Mouse (Mus musculus): ENCODE measurements around the gene Fmo1. TPM values are rescaled to one million over a fixed set of nuclear protein-coding genes. Genes with fewer than 3 reads are reported as not detected.

Fmo1 gene
- polyA plus RNA-seq, 1 experiment from 2014 or later, result 62.1 TPM

GRCm38 (mm10) chr1:162888646-162889045, 22.2 kb upstream of the Fmo1 start:
- no peak overlapping the region for H3K4me3 ChIP-seq (ENCODE audit: low read depth, low read length)
- no peak overlapping the region for H3K27ac ChIP-seq (replicated peaks; ENCODE audit: low read depth, low read length)
- H3K27me3 ChIP-seq (replicated peaks; ENCODE audit: control insufficient read depth, insufficient read depth, low read length), result no peaks in the 10 kb centered on the region
- H3K4me1 ChIP-seq (ENCODE audit: control insufficient read depth, insufficient read depth, low read length), result no peaks in the 10 kb centered on the region
- peaks cover 5% of the 10 kb centered on the region; the same call in 1 of the 2 replicates for H3K9me3 ChIP-seq (ENCODE audit: control insufficient read depth, low read length)
- no peak overlapping the region for H3K9ac ChIP-seq (ENCODE audit: low read depth, low read length)
- no peak for ATAC-seq (ENCODE audit: low read depth)
- H3K36me3 ChIP-seq (ENCODE audit: control insufficient read depth, insufficient read depth, low read length), result no peaks in the 10 kb centered on the region
- H3K4me2 ChIP-seq (ENCODE audit: low read depth, low read length), result no peak overlapping the region
- 78% methylated on average over 12 of the region's 12 CpGs for whole genome bisulfite sequencing
- DNase-seq (ENCODE audit: low spot score), result no peak

DNA sequence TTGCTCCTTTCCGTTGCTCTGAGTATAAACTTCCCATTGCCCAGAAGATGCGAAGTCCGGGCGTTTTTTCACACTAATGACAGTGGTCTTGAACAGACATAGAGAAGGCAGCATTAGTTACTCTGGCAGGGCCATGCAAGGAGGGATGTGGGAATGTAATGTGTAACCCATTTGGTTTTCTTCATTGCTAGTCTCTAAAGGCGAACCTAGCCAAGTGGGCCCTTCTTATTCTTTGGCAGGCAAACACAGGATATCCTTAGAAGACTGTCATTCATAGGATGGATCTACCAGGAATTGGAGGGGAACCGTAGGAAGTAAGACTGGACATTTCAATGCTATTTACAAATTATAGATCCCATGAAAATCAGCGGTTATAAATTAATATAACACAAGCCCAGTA, 21.2 kb upstream of the Fmo1 start:
- Histone ChIP-seq H3K4me1 (ENCODE audit: control insufficient read depth, insufficient read depth, low read length) (no peaks in the 10 kb centered on the region), H3K9me3 (ENCODE audit: control insufficient read depth, low read length) (peaks cover 5% of the 10 kb centered on the region; the same call in 1 of the 2 replicates), H3K27me3 (replicated peaks; ENCODE audit: control insufficient read depth, insufficient read depth, low read length) (no peaks in the 10 kb centered on the region), H3K4me2 (ENCODE audit: low read depth, low read length) (no peak overlapping the region), H3K27ac (replicated peaks; ENCODE audit: low read depth, low read length) (no peak overlapping the region), H3K36me3 (ENCODE audit: control insufficient read depth, insufficient read depth, low read length) (no peaks in the 10 kb centered on the region), H3K4me3 (ENCODE audit: low read depth, low read length) (no peak overlapping the region), H3K9ac (ENCODE audit: low read depth, low read length) (no peak overlapping the region)
- no peak for ATAC-seq (ENCODE audit: low read depth)
- WGBS, result 93% methylated on average over 7 of the region's 7 CpGs
- DNase-seq (ENCODE audit: low spot score), result no peak

- ATAC-seq (ENCODE audit: low read depth) (no peak), DNase-seq (ENCODE audit: low spot score) (no peak)
- Histone ChIP-seq H3K4me2 (ENCODE audit: low read depth, low read length) (no peak overlapping the region), H3K27ac (replicated peaks; ENCODE audit: low read depth, low read length) (no peak overlapping the region), H3K4me3 (ENCODE audit: low read depth, low read length) (no peak overlapping the region), H3K36me3 (ENCODE audit: control insufficient read depth, insufficient read depth, low read length) (no peaks in the 10 kb centered on the region), H3K27me3 (replicated peaks; ENCODE audit: control insufficient read depth, insufficient read depth, low read length) (no peaks in the 10 kb centered on the region), H3K9me3 (ENCODE audit: control insufficient read depth, low read length) (peaks cover 5% of the 10 kb centered on the region; the same call in 1 of the 2 replicates), H3K9ac (ENCODE audit: low read depth, low read length) (no peak overlapping the region), H3K4me1 (ENCODE audit: control insufficient read depth, insufficient read depth, low read length) (no peaks in the 10 kb centered on the region)
- 87% methylated on average over 11 of the region's 11 CpGs for WGBS
These were observed 19.9 kb upstream of the Fmo1 start for GRCm38 (mm10) chr1:162886138-162886816.

- WGBS, result 66% methylated on average over 4 of the region's 4 CpGs
- no peak for ATAC-seq (ENCODE audit: low read depth)
These were observed 16.3 kb upstream of the Fmo1 start for GRCm38 (mm10) chr1:162882681-162883080.

DNA sequence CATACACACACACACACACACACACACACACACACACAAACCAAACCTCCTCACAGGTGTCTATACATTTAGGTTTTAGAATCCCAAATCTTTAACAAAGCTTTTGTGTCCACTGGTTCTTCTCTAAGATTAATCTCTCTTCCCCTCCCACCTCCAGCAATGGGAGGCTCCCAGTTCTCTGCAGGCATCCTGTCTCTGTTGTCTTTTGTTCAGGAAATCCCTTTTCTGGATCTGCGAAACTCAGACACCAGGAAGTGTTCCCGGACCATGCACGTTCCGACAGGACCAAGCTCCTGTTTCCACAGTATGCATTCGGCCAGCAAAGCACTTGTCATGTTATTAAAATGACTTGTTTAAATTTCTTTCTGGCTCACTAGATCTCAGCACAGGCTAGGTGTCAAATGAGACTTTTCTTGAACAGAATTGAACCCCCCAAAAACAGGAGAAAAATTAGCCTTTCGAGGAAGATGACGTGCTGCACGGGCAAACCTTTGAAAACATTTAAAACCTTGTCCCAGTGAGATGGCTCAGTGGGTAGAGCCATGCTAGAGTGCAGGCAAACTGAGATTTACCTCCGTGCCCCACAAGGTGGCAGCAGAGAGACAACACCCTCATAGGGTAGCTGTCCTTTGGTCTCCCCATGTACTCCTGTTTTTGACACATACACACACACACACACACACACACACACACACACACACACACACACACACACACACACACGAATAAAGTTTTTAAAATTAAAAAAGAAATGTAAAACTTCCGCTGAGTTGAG, 13.4 kb upstream of the Fmo1 start:
- Histone ChIP-seq H3K9ac (ENCODE audit: low read depth, low read length) (no peak overlapping the region), H3K27ac (replicated peaks; ENCODE audit: low read depth, low read length) (no peak overlapping the region), H3K9me3 (ENCODE audit: control insufficient read depth, low read length) (no peaks in the 10 kb centered on the region), H3K4me1 (ENCODE audit: control insufficient read depth, insufficient read depth, low read length) (0 out of 2 replicates have a peak, but pooled peaks cover 2% of the 10 kb centered on the region), H3K36me3 (ENCODE audit: control insufficient read depth, insufficient read depth, low read length) (no peaks in the 10 kb centered on the region), H3K4me3 (ENCODE audit: low read depth, low read length) (no peak overlapping the region), H3K27me3 (replicated peaks; ENCODE audit: control insufficient read depth, insufficient read depth, low read length) (no peaks in the 10 kb centered on the region), H3K4me2 (ENCODE audit: low read depth, low read length) (no peak overlapping the region)
- no peak for ATAC-seq (ENCODE audit: low read depth)
- WGBS, result 53% methylated on average over 11 of the region's 11 CpGs
- no peak for DNase-seq (ENCODE audit: low spot score)

More at GRCm38 (mm10) chr1:162882681-162883080, 16.3 kb upstream of the Fmo1 start:
- H3K36me3 ChIP-seq (ENCODE audit: control insufficient read depth, insufficient read depth, low read length), result no peaks in the 10 kb centered on the region
- H3K9ac ChIP-seq (ENCODE audit: low read depth, low read length), result no peak overlapping the region
- H3K9me3 ChIP-seq (ENCODE audit: control insufficient read depth, low read length), result no peaks in the 10 kb centered on the region
- DNase-seq (ENCODE audit: low spot score), result no peak
- no peak overlapping the region for H3K27ac ChIP-seq (replicated peaks; ENCODE audit: low read depth, low read length)
- H3K27me3 ChIP-seq (replicated peaks; ENCODE audit: control insufficient read depth, insufficient read depth, low read length), result no peaks in the 10 kb centered on the region
- no peaks in the 10 kb centered on the region for H3K4me1 ChIP-seq (ENCODE audit: control insufficient read depth, insufficient read depth, low read length)
- H3K4me3 ChIP-seq (ENCODE audit: low read depth, low read length), result no peak overlapping the region
- no peak overlapping the region for H3K4me2 ChIP-seq (ENCODE audit: low read depth, low read length)

DNA sequence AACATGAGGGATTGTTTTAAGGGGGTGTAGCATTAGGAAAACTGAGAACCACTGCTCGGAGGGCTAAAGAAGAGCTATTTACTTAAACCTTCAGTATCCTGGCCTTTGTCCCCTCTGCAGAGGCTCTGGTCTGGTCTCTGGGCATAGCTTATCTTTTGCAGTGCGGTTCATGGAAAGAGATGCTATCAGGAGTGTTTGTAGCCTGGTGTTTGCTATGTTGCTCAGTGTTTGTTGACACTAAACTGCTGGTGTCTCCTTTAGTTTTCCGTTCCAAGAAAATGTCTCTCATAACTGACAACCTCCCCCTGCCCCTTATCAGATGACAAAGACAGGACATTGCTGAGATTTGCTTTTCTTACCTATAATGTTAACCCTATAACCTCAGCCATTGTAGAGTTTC, 8.7 kb upstream of the Fmo1 start:
- H3K27ac ChIP-seq (replicated peaks; ENCODE audit: low read depth, low read length), result no peak overlapping the region
- no peaks in the 10 kb centered on the region for H3K27me3 ChIP-seq (replicated peaks; ENCODE audit: control insufficient read depth, insufficient read depth, low read length)
- no peak overlapping the region for H3K4me2 ChIP-seq (ENCODE audit: low read depth, low read length)
- no peak for DNase-seq (ENCODE audit: low spot score)
- H3K9me3 ChIP-seq (ENCODE audit: control insufficient read depth, low read length), result no peaks in the 10 kb centered on the region
- no peak for ATAC-seq (ENCODE audit: low read depth)
- 62% methylated on average over 3 of the region's 3 CpGs for WGBS
- H3K4me1 ChIP-seq (ENCODE audit: control insufficient read depth, insufficient read depth, low read length), result peaks cover 19% of the 10 kb centered on the region
- H3K9ac ChIP-seq (ENCODE audit: low read depth, low read length), result no peak overlapping the region
- H3K4me3 ChIP-seq (ENCODE audit: low read depth, low read length), result no peak overlapping the region
- no peaks in the 10 kb centered on the region for H3K36me3 ChIP-seq (ENCODE audit: control insufficient read depth, insufficient read depth, low read length)

DNA sequence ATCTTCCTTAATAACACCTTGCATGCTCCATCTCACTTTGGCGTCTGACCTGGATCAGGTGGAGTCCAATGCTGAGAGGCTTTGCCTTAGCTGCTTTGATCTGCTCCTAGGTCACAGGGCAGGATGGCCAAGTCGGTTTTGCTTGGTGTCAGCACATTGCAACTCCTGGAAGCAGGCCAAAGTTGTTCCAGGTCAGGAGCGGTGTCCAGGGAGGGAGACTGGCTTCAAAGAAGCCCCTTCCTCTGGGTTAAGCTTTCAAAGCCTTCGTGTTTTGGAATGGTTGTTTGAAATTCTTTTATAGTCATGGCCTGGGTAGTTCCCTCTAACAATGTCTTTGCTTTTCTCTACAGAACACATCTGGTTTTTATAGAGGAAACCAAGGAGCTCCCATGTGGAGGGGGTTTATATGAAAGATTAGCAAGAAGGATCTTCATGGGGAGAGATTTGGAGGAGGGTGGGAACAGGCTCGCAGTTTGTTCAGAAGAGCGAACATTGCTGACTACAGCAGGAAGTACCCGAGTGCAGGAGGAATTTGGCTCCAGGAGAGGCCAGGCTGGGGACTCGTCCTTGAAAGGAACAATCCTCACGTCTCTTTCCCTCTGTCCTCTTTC, 5.4 kb upstream of the Fmo1 start:
- Histone ChIP-seq H3K4me3 (ENCODE audit: low read depth, low read length) (no peak overlapping the region), H3K27ac (replicated peaks; ENCODE audit: low read depth, low read length) (peak overlapping the region; percentile 87), H3K9ac (ENCODE audit: low read depth, low read length) (0 out of 2 replicates have a peak overlapping the region, but pooled peaks have one; percentile 26), H3K9me3 (ENCODE audit: control insufficient read depth, low read length) (peaks cover 5% of the 10 kb centered on the region; the same call in 1 of the 2 replicates), H3K36me3 (ENCODE audit: control insufficient read depth, insufficient read depth, low read length) (no peaks in the 10 kb centered on the region), H3K27me3 (replicated peaks; ENCODE audit: control insufficient read depth, insufficient read depth, low read length) (no peaks in the 10 kb centered on the region), H3K4me2 (ENCODE audit: low read depth, low read length) (peak overlapping the region; percentile 35), H3K4me1 (ENCODE audit: control insufficient read depth, insufficient read depth, low read length) (peaks cover 19% of the 10 kb centered on the region)
- WGBS, result 16% methylated on average over 9 of the region's 9 CpGs
- DNase-seq (ENCODE audit: low spot score) (peak; percentile 92), ATAC-seq (ENCODE audit: low read depth) (peak; percentile 83)

- ATAC-seq (ENCODE audit: low read depth), result no peak
These were observed 4.6 kb upstream of the Fmo1 start for GRCm38 (mm10) chr1:162870978-162871377.

More at GRCm38 (mm10) chr1:162870978-162871377, 4.6 kb upstream of the Fmo1 start:
- DNase-seq (ENCODE audit: low spot score), result no peak
- Histone ChIP-seq H3K9ac (ENCODE audit: low read depth, low read length) (no peak overlapping the region), H3K27me3 (replicated peaks; ENCODE audit: control insufficient read depth, insufficient read depth, low read length) (no peaks in the 10 kb centered on the region), H3K36me3 (ENCODE audit: control insufficient read depth, insufficient read depth, low read length) (no peaks in the 10 kb centered on the region), H3K4me2 (ENCODE audit: low read depth, low read length) (no peak overlapping the region), H3K4me1 (ENCODE audit: control insufficient read depth, insufficient read depth, low read length) (peaks cover 19% of the 10 kb centered on the region), H3K9me3 (ENCODE audit: control insufficient read depth, low read length) (peaks cover 5% of the 10 kb centered on the region; the same call in 1 of the 2 replicates), H3K27ac (replicated peaks; ENCODE audit: low read depth, low read length) (peak overlapping the region; percentile 87; the same call in 1 of the 2 replicates), H3K4me3 (ENCODE audit: low read depth, low read length) (no peak overlapping the region)
- 73% methylated on average over 7 of the region's 7 CpGs for WGBS
